ENCODE assay signal across 8 mouse cellular contexts in the genomic region with DNA sequence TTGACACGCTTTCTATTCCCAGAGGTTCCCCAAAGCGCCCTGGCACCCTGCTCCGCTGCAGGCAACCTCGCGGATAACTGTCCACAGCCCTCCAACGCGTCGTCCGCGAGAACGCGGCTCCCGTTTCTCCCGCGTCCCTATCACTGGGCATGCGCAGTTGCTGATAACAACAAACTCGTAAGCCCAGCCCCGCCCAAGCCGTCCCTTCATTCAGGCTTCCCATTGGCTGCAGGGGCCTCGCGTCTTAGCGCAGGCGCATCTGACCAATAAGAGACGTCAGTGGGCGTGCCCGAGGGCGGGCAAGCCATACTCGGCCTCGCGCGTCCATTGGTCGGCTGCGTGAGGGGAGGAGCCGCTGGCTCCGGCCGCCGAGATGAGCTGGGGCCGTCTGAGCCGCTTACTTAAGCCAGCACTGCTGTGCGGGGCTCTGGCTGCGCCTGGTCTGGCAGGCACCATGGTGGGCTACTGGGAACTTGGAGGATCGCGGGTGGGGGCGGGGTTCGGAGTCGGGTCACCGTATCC. TPM values are rescaled to one million over a fixed set of nuclear protein-coding genes. Genes with fewer than 3 reads are reported as not detected.
A peak's percentile ranks its signal among the peaks of the same experiment; 100 is the strongest.
DNase-seq lines count a peak whose midpoint lies in the region; ATAC-seq and TF ChIP-seq lines count a peak whose summit lies in the region.

No protein-coding gene starts in this region.

- H3K4me3 ChIP-seq in ES-E14 (ENCODE audit: insufficient read depth in 1 of 2, low read depth in 1 of 2, low read length in 2 of 2, poor library complexity in 1 of 2, severe bottlenecking in 1 of 2), result peak overlapping the region; percentile 74 to 93
- peak overlapping the region; percentile 83 for H3K4me3 ChIP-seq in forebrain, embryonic 15.5 days
- peak overlapping the region; percentile 96 for H3K4me3 ChIP-seq in layer of hippocampus, adult 2 months
- peak overlapping the region; percentile 87 for H3K4me3 ChIP-seq in lung, embryonic 14.5 days (ENCODE audit: low read depth, low read length)
- H3K4me3 ChIP-seq in olfactory bulb, adult 2 months (ENCODE audit: insufficient read depth, low read depth, low read length), result peak overlapping the region; percentile 90
- peak overlapping the region; percentile 73 for H3K4me3 ChIP-seq in thymus, adult 2 months (ENCODE audit: control insufficient read depth, insufficient read depth, low read length)

- peak; percentile 98 for ATAC-seq in forebrain, embryonic 15.5 days (replicated peaks)
- peak; percentile 98 for ATAC-seq in lung, embryonic 14.5 days (ENCODE audit: insufficient read depth)

- TF ChIP-seq CTCF in layer of hippocampus, adult 2 months (conservative IDR thresholded peaks at IDR 0.05), result no peak
- no peak for TF ChIP-seq CTCF in lung, embryonic 14.5 days (IDR thresholded peaks at IDR 0.05; ENCODE audit: low read depth)
- no peak for TF ChIP-seq CTCF in olfactory bulb, adult 2 months (IDR thresholded peaks at IDR 0.05; ENCODE audit: insufficient read depth, low read depth, low read length)
- 0 out of 2 replicates have a peak, but pooled peaks have one; percentile 34 for TF ChIP-seq CTCF in thymus, adult 2 months (IDR thresholded peaks at IDR 0.05; ENCODE audit: borderline replicate concordance, control insufficient read depth, extremely low read depth, insufficient read depth, low read length, poor library complexity)

- DNase-seq in ES-E14 (ENCODE audit: low read depth, low spot score), result peak; percentile 100
- peak; percentile 100 for DNase-seq in cerebellum, adult 11-12 months
- peak; percentile 99 for DNase-seq in heart, postnatal 36 days
- peak; percentile 99 to 100 for DNase-seq in layer of hippocampus, adult 2 months (ENCODE audit: low spot score in 2 of 2)
- DNase-seq in lung, embryonic 14.5 days, result peak; percentile 100
- peak; percentile 99 for DNase-seq in thymus, adult 2 months

- H3K4me2 ChIP-seq in forebrain, embryonic 15.5 days (replicated peaks), result peak overlapping the region; percentile 71
- peak overlapping the region; percentile 86 for H3K4me2 ChIP-seq in lung, embryonic 14.5 days

- in situ Hi-C loops in ES-E14 (cut with MboI; ENCODE audit: low sequenced_read_pairs in 2 of 2, unreplicated experiment in 2 of 2), result no loop called here

- H3K27me3 ChIP-seq in forebrain, embryonic 15.5 days, result no peaks in the 10 kb centered on the region
- no peaks in the 10 kb centered on the region for H3K27me3 ChIP-seq in lung, embryonic 14.5 days (ENCODE audit: insufficient read depth, low read length)
- no peaks in the 10 kb centered on the region for H3K27me3 ChIP-seq in thymus, adult 2 months (ENCODE audit: control insufficient read depth, insufficient read depth, low read length)

- TF ChIP-seq POLR2A in olfactory bulb, adult 2 months (IDR thresholded peaks at IDR 0.05; ENCODE audit: insufficient read depth, low read depth, low read length), result peak; percentile 99
- TF ChIP-seq POLR2A in thymus, adult 2 months (IDR thresholded peaks at IDR 0.05; ENCODE audit: control insufficient read depth, extremely low read depth, insufficient read depth, low read length, poor library complexity), result peak; percentile 98

- no peaks in the 10 kb centered on the region for H3K9me3 ChIP-seq in ES-E14 (ENCODE audit: control insufficient read depth, insufficient read depth, low read depth, low read length)
- H3K9me3 ChIP-seq in forebrain, embryonic 15.5 days, result no peaks in the 10 kb centered on the region
- H3K9me3 ChIP-seq in lung, embryonic 14.5 days (ENCODE audit: low read depth, low read length), result no peaks in the 10 kb centered on the region

- H3K9ac ChIP-seq in ES-E14 (ENCODE audit: insufficient read depth, low read depth, low read length, poor library complexity, severe bottlenecking), result peak overlapping the region; percentile 97
- peak overlapping the region; percentile 84 for H3K9ac ChIP-seq in forebrain, embryonic 15.5 days (replicated peaks)
- peak overlapping the region; percentile 85 for H3K9ac ChIP-seq in lung, embryonic 14.5 days

- peak overlapping the region; percentile 96 for H3K27ac ChIP-seq in ES-E14 (ENCODE audit: insufficient read depth, low read depth, low read length, poor library complexity, severe bottlenecking)
- H3K27ac ChIP-seq in forebrain, embryonic 15.5 days (replicated peaks), result peak overlapping the region; percentile 96
- peak overlapping the region; percentile 98 for H3K27ac ChIP-seq in layer of hippocampus, adult 2 months
- H3K27ac ChIP-seq in lung, embryonic 14.5 days (ENCODE audit: low read depth), result peak overlapping the region; percentile 97
- H3K27ac ChIP-seq in olfactory bulb, adult 2 months (ENCODE audit: insufficient read depth, low read depth, low read length), result peak overlapping the region; percentile 93
- peak overlapping the region; percentile 51 for H3K27ac ChIP-seq in thymus, adult 2 months (ENCODE audit: control insufficient read depth, insufficient read depth, low read length)

- under 1% methylated on average over 46 of the region's 47 CpGs for WGBS in forebrain, embryonic 15.5 days
- under 1% methylated on average over 46 of the region's 47 CpGs for WGBS in lung, embryonic 14.5 days
- WGBS in olfactory bulb, adult 2 months, result under 1% methylated on average over 47 of the region's 47 CpGs
- under 1% methylated on average over 47 of the region's 47 CpGs for WGBS in thymus, adult 2 months

- peaks cover 18 to 27% of the 10 kb centered on the region in 2 experiments for H3K4me1 ChIP-seq in ES-E14 (ENCODE audit: control insufficient read depth in 2 of 2, insufficient read depth in 2 of 2, low read length in 2 of 2, poor library complexity in 1 of 2)
- peaks cover 25% of the 10 kb centered on the region for H3K4me1 ChIP-seq in forebrain, embryonic 15.5 days
- H3K4me1 ChIP-seq in lung, embryonic 14.5 days (ENCODE audit: insufficient read depth), result peaks cover 15% of the 10 kb centered on the region
- H3K4me1 ChIP-seq in olfactory bulb, adult 2 months (ENCODE audit: control insufficient read depth, insufficient read depth, low read length), result peaks cover 27% of the 10 kb centered on the region
- H3K4me1 ChIP-seq in thymus, adult 2 months (replicated peaks; ENCODE audit: control insufficient read depth, insufficient read depth, low read length), result peaks cover 35% of the 10 kb centered on the region

- intact Hi-C loops in heart, postnatal 36 days (cut with DNase I), result no loop called here

- H3K36me3 ChIP-seq in ES-E14 (ENCODE audit: control insufficient read depth, insufficient read depth, low read length, poor library complexity, severe bottlenecking), result peaks cover 28% of the 10 kb centered on the region
- H3K36me3 ChIP-seq in forebrain, embryonic 15.5 days, result peaks cover 23% of the 10 kb centered on the region
- peaks cover 31% of the 10 kb centered on the region for H3K36me3 ChIP-seq in lung, embryonic 14.5 days (ENCODE audit: insufficient read depth)
- H3K36me3 ChIP-seq in thymus, adult 2 months (ENCODE audit: control insufficient read depth, insufficient read depth, low read length), result peaks cover 19% of the 10 kb centered on the region

TF ChIP-seq in ES-E14, 5 proteins besides CTCF, POLR2A, EP300 and RAD21 (continues in another document):
- TF ChIP-seq ZNF384 (IDR thresholded peaks at IDR 0.05; ENCODE audit: low read depth, low read length) (no peak), MAFK (IDR thresholded peaks at IDR 0.05; ENCODE audit: insufficient read depth, low read depth, low read length) (no peak)

RNA-seq across cellular contexts. Expression of gene Gpx4, which starts 6.4 kb away (rescaled TPM):
- 1,456 and 1,919 TPM in 2 replicates for total RNA-seq in ES-E14 (2012; rRNA removed)
- polyA plus RNA-seq in forebrain, embryonic 15.5 days (2015; fragmentation: Nextera tagmentation; extraction: Ambion mirVana), result 472 and 476 TPM in 2 replicates
- total RNA-seq in heart, postnatal 36 days (2021), result 100 to 1,000 TPM; 863 to 871 TPM
- 100 to 1,000 TPM; 440 to 464 TPM for total RNA-seq in layer of hippocampus, adult 2 months (2021)
- 471 and 474 TPM in 2 replicates for polyA plus RNA-seq in lung, embryonic 14.5 days (2014; fragmentation: Nextera tagmentation; extraction: Ambion mirVana)
- polyA plus RNA-seq in olfactory bulb, adult 2 months (2012; ENCODE audit: insufficient read depth, insufficient read length, low replicate concordance, missing spikeins), result not detected in 2 replicates
- polyA plus RNA-seq in thymus, adult 2 months (2012; rRNA removed), result 517 and 598 TPM in 2 replicates

RNA-seq across cellular contexts. Expression of gene Polr2e, which starts 13.7 kb away (rescaled TPM):
- 266 and 293 TPM in 2 replicates for total RNA-seq in ES-E14 (2012; rRNA removed)
- 179 and 186 TPM in 2 replicates for polyA plus RNA-seq in forebrain, embryonic 15.5 days (2015; fragmentation: Nextera tagmentation; extraction: Ambion mirVana)
- total RNA-seq in heart, postnatal 36 days (2021), result 10 to 100 TPM; 88.5 to 96.4 TPM
- total RNA-seq in layer of hippocampus, adult 2 months (2021), result 10 to 100 TPM; 77.8 to 79.1 TPM
- 240 and 258 TPM in 2 replicates for polyA plus RNA-seq in lung, embryonic 14.5 days (2014; fragmentation: Nextera tagmentation; extraction: Ambion mirVana)
- polyA plus RNA-seq in olfactory bulb, adult 2 months (2012; ENCODE audit: insufficient read depth, insufficient read length, low replicate concordance, missing spikeins), result not detected in 2 replicates
- 211 and 226 TPM in 2 replicates for polyA plus RNA-seq in thymus, adult 2 months (2012; rRNA removed)

RNA-seq across cellular contexts. Expression of gene Arhgap45, which starts 36.9 kb away (rescaled TPM):
- 17.0 and 20.9 TPM in 2 replicates for total RNA-seq in ES-E14 (2012; rRNA removed)
- 1.3 TPM in 2 replicates for polyA plus RNA-seq in forebrain, embryonic 15.5 days (2015; fragmentation: Nextera tagmentation; extraction: Ambion mirVana)
- total RNA-seq in heart, postnatal 36 days (2021), result 1 to 10 TPM; 4.1 to 5.9 TPM
- total RNA-seq in layer of hippocampus, adult 2 months (2021), result 1 to 10 TPM; 3.7 to 4.4 TPM
- polyA plus RNA-seq in lung, embryonic 14.5 days (2014; fragmentation: Nextera tagmentation; extraction: Ambion mirVana), result 11.2 and 13.2 TPM in 2 replicates
- 193 and 203 TPM in 2 replicates for polyA plus RNA-seq in olfactory bulb, adult 2 months (2012; ENCODE audit: insufficient read depth, insufficient read length, low replicate concordance, missing spikeins)
- polyA plus RNA-seq in thymus, adult 2 months (2012; rRNA removed), result 1,362 and 1,504 TPM in 2 replicates

RNA-seq across cellular contexts. Expression of gene Sbno2, which starts 52.1 kb away (rescaled TPM):
- total RNA-seq in ES-E14 (2012; rRNA removed), result 36.6 and 49.3 TPM in 2 replicates
- 13.4 TPM in 2 replicates for polyA plus RNA-seq in forebrain, embryonic 15.5 days (2015; fragmentation: Nextera tagmentation; extraction: Ambion mirVana)
- total RNA-seq in heart, postnatal 36 days (2021), result 10 to 100 TPM; 11.2 to 12.2 TPM
- total RNA-seq in layer of hippocampus, adult 2 months (2021), result 10 to 100 TPM; 22.4 to 23.4 TPM
- polyA plus RNA-seq in lung, embryonic 14.5 days (2014; fragmentation: Nextera tagmentation; extraction: Ambion mirVana), result 13.9 and 16.3 TPM in 2 replicates
- not detected in 2 replicates for polyA plus RNA-seq in olfactory bulb, adult 2 months (2012; ENCODE audit: insufficient read depth, insufficient read length, low replicate concordance, missing spikeins)
- polyA plus RNA-seq in thymus, adult 2 months (2012; rRNA removed), result 127 and 138 TPM in 2 replicates

RNA-seq across cellular contexts. Expression of gene Abca7, which starts 57.0 kb away (rescaled TPM):
- 8.8 and 18.9 TPM in 2 replicates for total RNA-seq in ES-E14 (2012; rRNA removed)
- 3.7 and 4.1 TPM in 2 replicates for polyA plus RNA-seq in forebrain, embryonic 15.5 days (2015; fragmentation: Nextera tagmentation; extraction: Ambion mirVana)
- total RNA-seq in heart, postnatal 36 days (2021), result 1 to 10 TPM; 7.7 to 7.9 TPM
- total RNA-seq in layer of hippocampus, adult 2 months (2021), result 10 to 100 TPM; 10.7 to 11.0 TPM
- polyA plus RNA-seq in lung, embryonic 14.5 days (2014; fragmentation: Nextera tagmentation; extraction: Ambion mirVana), result 3.0 and 3.5 TPM in 2 replicates
- polyA plus RNA-seq in olfactory bulb, adult 2 months (2012; ENCODE audit: insufficient read depth, insufficient read length, low replicate concordance, missing spikeins), result not detected in 2 replicates
- 79.5 and 83.5 TPM in 2 replicates for polyA plus RNA-seq in thymus, adult 2 months (2012; rRNA removed)

Comparison
In these comparisons a context has a peak if more than half of its experiments do, and no peak if none do; other contexts are left out.
1. Peak in every context shown above with its lines: DNase-seq, ATAC-seq, H3K4me3 ChIP-seq and H3K27ac ChIP-seq.
2. RNA of gene Gpx4, which starts 6.4 kb away (polyA plus RNA-seq): 517 to 598 TPM in thymus, adult 2 months, 472 to 476 TPM in forebrain, embryonic 15.5 days and 471 to 474 TPM in lung, embryonic 14.5 days; not detected in olfactory bulb, adult 2 months; every median in the first group is over 100 times any median in the second.
3. RNA of gene Polr2e, which starts 13.7 kb away (polyA plus RNA-seq): 240 to 258 TPM in lung, embryonic 14.5 days, 211 to 226 TPM in thymus, adult 2 months and 179 to 186 TPM in forebrain, embryonic 15.5 days; not detected in olfactory bulb, adult 2 months; every median in the first group is over 100 times any median in the second.
4. RNA of gene Arhgap45, which starts 36.9 kb away (polyA plus RNA-seq): 1,362 to 1,504 TPM in thymus, adult 2 months and 193 to 203 TPM in olfactory bulb, adult 2 months; 11.2 to 13.2 TPM in lung, embryonic 14.5 days and 1.3 TPM in forebrain, embryonic 15.5 days; every median in the first group is over 10 times any median in the second.